10 mouse cellular contexts compared by ENCODE assay signal in genomic region chr15:27595560-27595959, GRCm38 (mm10). TPM values are rescaled to one million over a fixed set of nuclear protein-coding genes. Genes with fewer than 3 reads are reported as not detected.
DNase-seq lines count a peak whose midpoint lies in the region; ATAC-seq and TF ChIP-seq lines count a peak whose summit lies in the region.
"Had no signal": no experiment of that assay in that cellular context is flagged by ENCODE, and none has a peak within 500 bp of the region (broad histone marks: within the 10 kb centered on the region; RNA-seq: fewer than 3 reads in every experiment).

No protein-coding gene starts in this region.

- no peak overlapping the region for H3K4me3 ChIP-seq in heart, embryonic 10.5 days
- no peak overlapping the region for H3K4me3 ChIP-seq in hindbrain, embryonic 12.5 days
- H3K4me3 ChIP-seq in stomach, postnatal 0 days (ENCODE audit: low read depth, low read length) = no peak overlapping the region
- H3K4me3 ChIP-seq: erythroblast, embryonic 14.5 days; liver, embryonic 13.5 days had no signal

- H3K9ac ChIP-seq in hindbrain, embryonic 12.5 days = no peak overlapping the region
- peak overlapping the region; percentile 9; the same call in 1 of the 2 replicates for H3K9ac ChIP-seq in stomach, postnatal 0 days (ENCODE audit: low read length)
- H3K9ac ChIP-seq: liver, embryonic 13.5 days had no signal

- H3K4me2 ChIP-seq in hindbrain, embryonic 12.5 days (replicated peaks) = no peak overlapping the region
- no peak overlapping the region for H3K4me2 ChIP-seq in stomach, postnatal 0 days (replicated peaks; ENCODE audit: low read depth)
- H3K4me2 ChIP-seq: liver, embryonic 13.5 days had no signal

- peaks cover 19% of the 10 kb centered on the region for H3K4me1 ChIP-seq in heart, embryonic 10.5 days
- peaks cover 10% of the 10 kb centered on the region; the same call in 1 of the 2 replicates for H3K4me1 ChIP-seq in hindbrain, embryonic 12.5 days
- H3K4me1 ChIP-seq in stomach, postnatal 0 days (replicated peaks; ENCODE audit: control insufficient read depth, insufficient read depth) = no peaks in the 10 kb centered on the region; the same call in 1 of the 2 replicates

- H3K9me3 ChIP-seq in heart, embryonic 10.5 days = no peaks in the 10 kb centered on the region
- no peaks in the 10 kb centered on the region for H3K9me3 ChIP-seq in hindbrain, embryonic 12.5 days (replicated peaks)
- H3K9me3 ChIP-seq in stomach, postnatal 0 days (ENCODE audit: control insufficient read depth, low read length) = no peaks in the 10 kb centered on the region
- H3K9me3 ChIP-seq: liver, embryonic 13.5 days had no signal

- DNase-seq in heart, embryonic 10.5 days (ENCODE audit: low spot score) = no peak
- no peak for DNase-seq in heart, adult 9 months (ENCODE audit: low spot score in 2 of 2)
- peak; percentile 36 for DNase-seq in ovary, postnatal 36 days (ENCODE audit: low spot score)
- no peak for DNase-seq in ovary, postnatal 10 days (ENCODE audit: low spot score)
- peak; percentile 66 for DNase-seq in stomach, postnatal 0 days (ENCODE audit: low spot score)
- no peak for DNase-seq in thymus, postnatal 10 days (ENCODE audit: low spot score in 2 of 2)
- DNase-seq: liver, embryonic 13.5 days had no signal

- peaks cover 52% of the 10 kb centered on the region for H3K36me3 ChIP-seq in heart, embryonic 10.5 days
- peaks cover 42% of the 10 kb centered on the region for H3K36me3 ChIP-seq in hindbrain, embryonic 12.5 days
- H3K36me3 ChIP-seq in stomach, postnatal 0 days (ENCODE audit: control insufficient read depth, insufficient read depth, low read length) = peaks cover 15% of the 10 kb centered on the region

- 53% methylated on average over 8 of the region's 8 CpGs for WGBS in heart, embryonic 10.5 days
- whole genome bisulfite sequencing in hindbrain, embryonic 12.5 days = 45% methylated on average over 8 of the region's 8 CpGs
- WGBS in stomach, postnatal 0 days = 50% methylated on average over 8 of the region's 8 CpGs

- peak overlapping the region; percentile 78 for H3K27ac ChIP-seq in heart, embryonic 10.5 days
- H3K27ac ChIP-seq in hindbrain, embryonic 12.5 days = peak overlapping the region; percentile 19; the same call in 1 of the 2 replicates
- H3K27ac ChIP-seq in stomach, postnatal 0 days (replicated peaks) = peak overlapping the region; percentile 56
- H3K27ac ChIP-seq: liver, embryonic 13.5 days had no signal

- no peak for ATAC-seq in hindbrain, embryonic 12.5 days (ENCODE audit: low FRiP score)
- peak; percentile 93 for ATAC-seq in stomach, postnatal 0 days (ENCODE audit: low FRiP score, low TSS enrichment)
- ATAC-seq in erythroid progenitor cell, adult 5-6 weeks (replicated peaks; ENCODE audit: low FRiP score, poor library complexity, severe bottlenecking) = no peak

- no peaks in the 10 kb centered on the region for H3K27me3 ChIP-seq in heart, embryonic 10.5 days (ENCODE audit: insufficient read depth, poor library complexity, severe bottlenecking)
- H3K27me3 ChIP-seq in hindbrain, embryonic 12.5 days = no peaks in the 10 kb centered on the region
- H3K27me3 ChIP-seq in stomach, postnatal 0 days (ENCODE audit: control insufficient read depth, insufficient read depth, low read length) = no peaks in the 10 kb centered on the region
- H3K27me3 ChIP-seq: liver, embryonic 13.5 days had no signal

- TF ChIP-seq EP300 in stomach, postnatal 0 days (optimal IDR thresholded peaks at IDR 0.05) = no peak

- no peak; the same call in 1 of the 2 replicates for TF ChIP-seq CTCF in stomach, postnatal 0 days (IDR thresholded peaks at IDR 0.05; ENCODE audit: low read depth)

RNA-seq across cellular contexts. Expression of gene Otulin, which starts 34.9 kb away (rescaled TPM):
- 25.0 and 28.3 TPM in 2 replicates for polyA plus RNA-seq in heart, embryonic 10.5 days (2016; fragmentation: Nextera tagmentation; extraction: Ambion mirVana)
- polyA plus RNA-seq in hindbrain, embryonic 12.5 days (2016; fragmentation: Nextera tagmentation; extraction: Ambion mirVana) = 29.7 TPM in 2 replicates
- polyA plus RNA-seq in stomach, postnatal 0 days (2015; fragmentation: Nextera tagmentation; extraction: Ambion mirVana) = 23.7 and 24.4 TPM in 2 replicates
- total RNA-seq in erythroid progenitor cell, adult 5-6 weeks (2015; ENCODE audit: low replicate concordance) = 22.0 and 24.7 TPM in 2 replicates
- 15.7 and 21.9 TPM in 2 replicates for total RNA-seq in erythroid progenitor cell, adult 5-6 weeks (2017; ENCODE audit: low replicate concordance)

Comparison
In these comparisons a context has a peak if more than half of its experiments do, and no peak if none do; other contexts are left out.
1. DNase-seq: peak in ovary, postnatal 36 days (single experiment) and stomach, postnatal 0 days (single experiment); none in heart, embryonic 10.5 days (single experiment), heart, adult 9 months (0 of 2), ovary, postnatal 10 days (single experiment) and thymus, postnatal 10 days (0 of 2).
2. H3K27ac ChIP-seq: peak in every context shown above with its lines; median percentile 78 in heart, embryonic 10.5 days; 56 in stomach, postnatal 0 days; 19 in hindbrain, embryonic 12.5 days.